Mouse (Mus musculus): ENCODE data around the gene Zfp600. TPM values are rescaled to one million over a fixed set of nuclear protein-coding genes. Genes with fewer than 3 reads are reported as not detected.
"Not testable (repeated sequence)": the region's sequence is repeated elsewhere in the genome, so short reads cannot be mapped to it uniquely, and the experiment has no call there.

Zfp600 gene
- polyA plus RNA-seq (2015; fragmentation: Nextera tagmentation; extraction: Ambion mirVana) = not detected in 2 replicates

GRCm38 (mm10) chr4:146156524-146156923, at the start of gene Zfp600:
TSS of gene Zfp600 (plus strand) at chr4:146156824.
- not testable (repeated sequence) for H3K4me2 ChIP-seq; H3K4me3 ChIP-seq; H3K9ac ChIP-seq; H3K4me1 ChIP-seq (replicated peaks); H3K9me3 ChIP-seq (replicated peaks); H3K27me3 ChIP-seq; H3K36me3 ChIP-seq; H3K27ac ChIP-seq; ATAC-seq (replicated peaks; ENCODE audit: insufficient number of reproducible peaks, insufficient read depth, low FRiP score, low read depth)
- WGBS = no CpG with 5 or more reads among the region's 6 CpGs

- ATAC-seq (replicated peaks; ENCODE audit: insufficient number of reproducible peaks, insufficient read depth, low FRiP score, low read depth) = peak; percentile 62; the same call in 1 of the 2 replicates
- not testable (repeated sequence) for H3K36me3 ChIP-seq; H3K27ac ChIP-seq; H3K9ac ChIP-seq; H3K4me1 ChIP-seq (replicated peaks); H3K9me3 ChIP-seq (replicated peaks); H3K4me3 ChIP-seq; H3K27me3 ChIP-seq; H3K4me2 ChIP-seq
- 50% methylated on average over 4 of the region's 4 CpGs for WGBS
Measured at GRCm38 (mm10) chr4:146162893-146163292, 6.3 kb downstream of the Zfp600 start.

GRCm38 (mm10) chr4:146167202-146167832, 10.7 kb downstream of the Zfp600 start:
- not testable (repeated sequence) for ATAC-seq (replicated peaks; ENCODE audit: insufficient number of reproducible peaks, insufficient read depth, low FRiP score, low read depth)

GRCm38 (mm10) chr4:146167879-146168532, 11.4 kb downstream of the Zfp600 start:
- H3K27me3 ChIP-seq; H3K36me3 ChIP-seq; H3K4me3 ChIP-seq; H3K9me3 ChIP-seq (replicated peaks); H3K4me1 ChIP-seq (replicated peaks); H3K9ac ChIP-seq; H3K27ac ChIP-seq; H3K4me2 ChIP-seq: not testable (repeated sequence)
- peak; percentile 40; the same call in 1 of the 2 replicates for ATAC-seq (replicated peaks; ENCODE audit: insufficient number of reproducible peaks, insufficient read depth, low FRiP score, low read depth)
- WGBS = 78% methylated on average over 10 of the region's 10 CpGs

More at GRCm38 (mm10) chr4:146167202-146167832, 10.7 kb downstream of the Zfp600 start:
- H3K4me2 ChIP-seq; H3K27me3 ChIP-seq; H3K9ac ChIP-seq; H3K4me1 ChIP-seq (replicated peaks); H3K27ac ChIP-seq; H3K36me3 ChIP-seq; H3K9me3 ChIP-seq (replicated peaks); H3K4me3 ChIP-seq: not testable (repeated sequence)
- 73% methylated on average over 3 of the region's 3 CpGs for WGBS

GRCm38 (mm10) chr4:146168730-146169215, 12.1 kb downstream of the Zfp600 start:
- peaks cover 15% of the 10 kb centered on the region for H3K9me3 ChIP-seq (replicated peaks)
- WGBS = no CpG with 5 or more reads among the region's 2 CpGs
- H3K4me2 ChIP-seq; H3K27me3 ChIP-seq; H3K9ac ChIP-seq; H3K4me1 ChIP-seq (replicated peaks); H3K36me3 ChIP-seq; H3K4me3 ChIP-seq; H3K27ac ChIP-seq: not testable (repeated sequence)
- peak; percentile 66 for ATAC-seq (replicated peaks; ENCODE audit: insufficient number of reproducible peaks, insufficient read depth, low FRiP score, low read depth)

GRCm38 (mm10) chr4:146173378-146174226, 17.0 kb downstream of the Zfp600 start:
- H3K9me3 ChIP-seq (replicated peaks) = peaks cover 12% of the 10 kb centered on the region
- WGBS = 49% methylated on average over 4 of the region's 4 CpGs
- not testable (repeated sequence) for H3K27me3 ChIP-seq; H3K27ac ChIP-seq; H3K36me3 ChIP-seq; H3K9ac ChIP-seq; H3K4me1 ChIP-seq (replicated peaks); H3K4me3 ChIP-seq; H3K4me2 ChIP-seq
- peak; percentile 76 for ATAC-seq (replicated peaks; ENCODE audit: insufficient number of reproducible peaks, insufficient read depth, low FRiP score, low read depth)

- not testable (repeated sequence) for ATAC-seq (replicated peaks; ENCODE audit: insufficient number of reproducible peaks, insufficient read depth, low FRiP score, low read depth); H3K4me2 ChIP-seq; H3K9ac ChIP-seq
Measured at GRCm38 (mm10) chr4:146204357-146204756, 47.7 kb downstream of the Zfp600 start.

GRCm38 (mm10) chr4:146239252-146240244, 82.9 kb downstream of the Zfp600 start:
- not testable (repeated sequence) for H3K4me1 ChIP-seq (replicated peaks); H3K27ac ChIP-seq; H3K4me3 ChIP-seq; H3K27me3 ChIP-seq; H3K9ac ChIP-seq; H3K4me2 ChIP-seq; H3K9me3 ChIP-seq (replicated peaks); H3K36me3 ChIP-seq
- 3% methylated on average over 24 of the region's 113 CpGs for WGBS
- peak; percentile 67 for ATAC-seq (replicated peaks; ENCODE audit: insufficient number of reproducible peaks, insufficient read depth, low FRiP score, low read depth)

More at GRCm38 (mm10) chr4:146204357-146204756, 47.7 kb downstream of the Zfp600 start:
- H3K4me1 ChIP-seq (replicated peaks); H3K27ac ChIP-seq; H3K27me3 ChIP-seq; H3K4me3 ChIP-seq; H3K36me3 ChIP-seq; H3K9me3 ChIP-seq (replicated peaks): not testable (repeated sequence)
- 81% methylated on average over 2 of the region's 2 CpGs for WGBS

- H3K4me2 ChIP-seq; H3K4me1 ChIP-seq (replicated peaks); ATAC-seq (replicated peaks; ENCODE audit: insufficient number of reproducible peaks, insufficient read depth, low FRiP score, low read depth); H3K36me3 ChIP-seq; H3K9ac ChIP-seq; H3K4me3 ChIP-seq; H3K9me3 ChIP-seq (replicated peaks); H3K27ac ChIP-seq; H3K27me3 ChIP-seq: not testable (repeated sequence)
- WGBS = 52% methylated on average over 5 of the region's 5 CpGs
Measured at GRCm38 (mm10) chr4:146242119-146242518, 85.5 kb downstream of the Zfp600 start.

Data from heart, embryonic 15.5 days (tissue).